Mouse (Mus musculus): ENCODE results near the gene Ube2j1.

DNA sequence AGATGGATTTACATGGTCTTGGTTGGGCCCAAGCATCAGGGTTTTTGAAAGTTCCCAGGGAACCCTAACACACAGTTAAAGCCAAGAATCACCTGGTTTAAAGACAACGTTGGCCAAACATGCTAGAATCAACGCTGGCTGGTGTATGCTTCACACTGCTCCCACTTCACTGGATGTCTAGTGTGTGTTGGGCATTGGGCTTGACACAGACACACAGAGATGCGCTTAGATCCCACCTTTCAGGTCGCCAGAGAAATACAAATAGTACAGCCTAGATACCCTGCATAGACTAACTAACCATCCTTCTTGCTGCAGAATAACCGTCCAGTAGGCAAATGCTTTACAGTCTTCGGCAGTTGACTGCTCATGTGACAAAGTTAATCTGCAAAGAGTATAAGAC lies 39.1 kb downstream of the Ube2j1 start:
- TF ChIP-seq CTCF (IDR thresholded peaks at IDR 0.05; ENCODE audit: low read depth, low read length) (no peak), POLR2A (IDR thresholded peaks at IDR 0.05; ENCODE audit: extremely low read depth, insufficient read depth, low read length) (no peak)
